In the genomic region with DNA sequence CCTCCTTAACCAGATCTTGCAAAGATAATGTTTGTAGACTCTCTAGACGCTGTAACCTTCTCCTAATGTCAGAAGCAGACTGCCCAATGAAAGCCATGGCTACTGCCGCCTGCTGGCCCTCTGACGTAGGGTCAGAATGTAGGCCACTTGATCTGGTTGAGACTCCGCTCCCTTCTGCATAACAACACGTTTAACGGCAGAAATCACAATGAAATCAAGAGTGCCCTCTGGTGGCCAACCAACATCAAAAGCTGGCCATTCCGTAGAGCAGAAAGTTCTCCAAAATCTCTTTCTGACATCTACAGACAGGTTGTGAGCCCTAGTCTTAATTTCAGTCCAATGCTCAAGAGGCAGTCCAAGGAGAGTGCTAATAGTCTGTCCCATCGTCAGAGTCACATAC, we compare ENCODE assay signal across 17 mouse cellular contexts. TPM values are rescaled to one million over a fixed set of nuclear protein-coding genes. Genes with fewer than 3 reads are reported as not detected.
DNase-seq lines count a peak whose midpoint lies in the region; ATAC-seq and TF ChIP-seq lines count a peak whose summit lies in the region.
"Not testable (repeated sequence)": the region's sequence is repeated elsewhere in the genome, so short reads cannot be mapped to it uniquely, and the experiment has no call there.
"Had no signal": no experiment of that assay in that cellular context is flagged by ENCODE, and none has a peak within 500 bp of the region (broad histone marks: within the 10 kb centered on the region; RNA-seq: fewer than 3 reads in every experiment).

No protein-coding gene starts in this region.

- 57% methylated on average over 8 of the region's 8 CpGs for WGBS in kidney, postnatal 0 days

- H3K4me3 ChIP-seq in kidney, postnatal 0 days (replicated peaks; ENCODE audit: low read depth, low read length) = not testable (repeated sequence)

- not testable (repeated sequence) for H3K27me3 ChIP-seq in kidney, postnatal 0 days (ENCODE audit: insufficient read depth, low read length)

- peak; percentile 53 for DNase-seq in 416B (ENCODE audit: low read depth)
- DNase-seq in R1 (ENCODE audit: low read depth, low spot score) = peak; percentile 87
- DNase-seq in cerebellum, adult 11-12 months = peak; percentile 14
- DNase-seq in forelimb bud, embryonic 11.5 days (ENCODE audit: low read depth, low spot score) = peak; percentile 3
- peak; percentile 14 for DNase-seq in kidney, postnatal 0 days (ENCODE audit: low spot score)
- peak; percentile 3 to 10 for DNase-seq in left cerebral cortex, adult 18-20 months (ENCODE audit: low spot score in 2 of 2)
- DNase-seq in lung, postnatal 10 days = peak; percentile 13
- peak; percentile 24 to 40 for DNase-seq in right cerebral cortex, postnatal 10 days (ENCODE audit: low spot score in 2 of 2)

- H3K27ac ChIP-seq in kidney, postnatal 0 days = not testable (repeated sequence)

- not testable (repeated sequence) for H3K36me3 ChIP-seq in kidney, postnatal 0 days (ENCODE audit: insufficient read depth, low read length)

- not testable (repeated sequence) for ATAC-seq in kidney, postnatal 0 days (replicated peaks; ENCODE audit: low FRiP score, low read depth)

- H3K4me1 ChIP-seq in kidney, postnatal 0 days (replicated peaks; ENCODE audit: insufficient read depth, low read length) = not testable (repeated sequence)

- TF ChIP-seq CTCF in kidney, postnatal 0 days (IDR thresholded peaks at IDR 0.05; ENCODE audit: low read depth) = peak; percentile 35; the same call in 1 of the 2 replicates

- H3K4me2 ChIP-seq in kidney, postnatal 0 days (ENCODE audit: low read length) = not testable (repeated sequence)

- not testable (repeated sequence) for H3K9me3 ChIP-seq in kidney, postnatal 0 days (replicated peaks; ENCODE audit: low read length)

- H3K9ac ChIP-seq in kidney, postnatal 0 days (ENCODE audit: low read depth, low read length) = not testable (repeated sequence)

RNA-seq across cellular contexts. Expression of a gene that starts 6.4 kb away (rescaled TPM):
- not detected in 2 replicates for polyA plus RNA-seq in kidney, postnatal 0 days (2015; fragmentation: Nextera tagmentation; extraction: Ambion mirVana)
- total RNA-seq in left cerebral cortex, adult 18-20 months (2021) = not detected
- total RNA-seq: gastrocnemius, postnatal 10 days; heart, postnatal 36 days; layer of hippocampus, postnatal 25 days had no signal
- polyA plus RNA-seq: forebrain, embryonic 14.5 days; heart, embryonic 10.5 days; midbrain, embryonic 13.5 days; neural tube, embryonic 11.5 days; thymus, adult 2 months had no signal

RNA-seq across cellular contexts. Expression of a gene that starts 24.0 kb away (rescaled TPM):
- polyA plus RNA-seq in kidney, postnatal 0 days (2015; fragmentation: Nextera tagmentation; extraction: Ambion mirVana) = not detected in 2 replicates
- total RNA-seq in left cerebral cortex, adult 18-20 months (2021) = not detected
- total RNA-seq: gastrocnemius, postnatal 10 days; heart, postnatal 36 days; layer of hippocampus, postnatal 25 days had no signal
- polyA plus RNA-seq: forebrain, embryonic 14.5 days; heart, embryonic 10.5 days; inflammation-experienced regulatory T-cells, adult 6 months; midbrain, embryonic 13.5 days; neural tube, embryonic 11.5 days; thymus, adult 2 months had no signal

RNA-seq across cellular contexts. Expression of a gene that starts 31.6 kb away (rescaled TPM):
- not detected in 2 replicates for polyA plus RNA-seq in kidney, postnatal 0 days (2015; fragmentation: Nextera tagmentation; extraction: Ambion mirVana)
- total RNA-seq in left cerebral cortex, adult 18-20 months (2021) = not detected
- total RNA-seq: gastrocnemius, postnatal 10 days; heart, postnatal 36 days; layer of hippocampus, postnatal 25 days had no signal
- polyA plus RNA-seq: forebrain, embryonic 14.5 days; heart, embryonic 10.5 days; inflammation-experienced regulatory T-cells, adult 6 months; midbrain, embryonic 13.5 days; neural tube, embryonic 11.5 days; thymus, adult 2 months had no signal

RNA-seq across cellular contexts. Expression of a gene that starts 56.5 kb away (rescaled TPM):
- polyA plus RNA-seq in kidney, postnatal 0 days (2015; fragmentation: Nextera tagmentation; extraction: Ambion mirVana) = 66.2 and 66.3 TPM in 2 replicates
- total RNA-seq in left cerebral cortex, adult 18-20 months (2021) = 10 to 100 TPM; 52.1 to 54.8 TPM

RNA-seq across cellular contexts. Expression of a gene that starts 57.9 kb away (rescaled TPM):
- polyA plus RNA-seq in kidney, postnatal 0 days (2015; fragmentation: Nextera tagmentation; extraction: Ambion mirVana) = 4.8 and 4.9 TPM in 2 replicates
- total RNA-seq in left cerebral cortex, adult 18-20 months (2021) = 10 to 100 TPM; 15.8 to 16.8 TPM

Comparison
In these comparisons a context has a peak if more than half of its experiments do, and no peak if none do; other contexts are left out.
1. DNase-seq: peak in every context shown above with its lines; median percentile 87 in R1; 53 in 416B; 32 in right cerebral cortex, postnatal 10 days; 14 in cerebellum, adult 11-12 months; 14 in kidney, postnatal 0 days; 13 in lung, postnatal 10 days; 6 in left cerebral cortex, adult 18-20 months; 3 in forelimb bud, embryonic 11.5 days.